Mouse (Mus musculus): ENCODE results near the gene Alox5ap. TPM values are rescaled to one million over a fixed set of nuclear protein-coding genes. Genes with fewer than 3 reads are reported as not detected.

Gene Alox5ap
- polyA plus RNA-seq, 1 experiment from 2014 or later, result 6.4 TPM

GRCm38 (mm10) chr5:149286021-149286420, 21.5 kb downstream of the Alox5ap start:
- WGBS (ENCODE audit: insufficient replicate concordance), result 59% methylated on average over 7 of the region's 7 CpGs
- H3K36me3 ChIP-seq (ENCODE audit: control insufficient read depth, insufficient read depth, low read length), result no peaks in the 10 kb centered on the region
- no peak for ATAC-seq (replicated peaks; ENCODE audit: insufficient number of reproducible peaks, low FRiP score, low TSS enrichment)
- H3K4me2 ChIP-seq, result no peak overlapping the region
- no peaks in the 10 kb centered on the region for H3K4me1 ChIP-seq (ENCODE audit: control insufficient read depth, insufficient read depth, low read length)
- H3K9me3 ChIP-seq (replicated peaks; ENCODE audit: control insufficient read depth, low read length), result peaks cover 5% of the 10 kb centered on the region; the same call in 1 of the 2 replicates
- H3K4me3 ChIP-seq (ENCODE audit: low read depth, low read length), result no peak overlapping the region
- no peak overlapping the region for H3K27ac ChIP-seq (ENCODE audit: low read depth, low read length)
- H3K9ac ChIP-seq (ENCODE audit: low read depth, low read length), result no peak overlapping the region
- no peaks in the 10 kb centered on the region; the same call in 1 of the 2 replicates for H3K27me3 ChIP-seq (ENCODE audit: control insufficient read depth, insufficient read depth, low read length)

GRCm38 (mm10) chr5:149287148-149288038, 22.8 kb downstream of the Alox5ap start:
- Histone ChIP-seq H3K9me3 (replicated peaks; ENCODE audit: control insufficient read depth, low read length) (0 out of 2 replicates have a peak, but pooled peaks cover 2% of the 10 kb centered on the region), H3K27ac (ENCODE audit: low read depth, low read length) (no peak overlapping the region), H3K4me1 (ENCODE audit: control insufficient read depth, insufficient read depth, low read length) (no peaks in the 10 kb centered on the region), H3K27me3 (ENCODE audit: control insufficient read depth, insufficient read depth, low read length) (no peaks in the 10 kb centered on the region; the same call in 1 of the 2 replicates), H3K9ac (ENCODE audit: low read depth, low read length) (peak overlapping the region; percentile 62; the same call in 1 of the 2 replicates), H3K4me3 (ENCODE audit: low read depth, low read length) (peak overlapping the region; percentile 42), H3K4me2 (peak overlapping the region; percentile 74), H3K36me3 (ENCODE audit: control insufficient read depth, insufficient read depth, low read length) (no peaks in the 10 kb centered on the region)
- no peak for ATAC-seq (replicated peaks; ENCODE audit: insufficient number of reproducible peaks, low FRiP score, low TSS enrichment)
- WGBS (ENCODE audit: insufficient replicate concordance), result 26% methylated on average over 41 of the region's 41 CpGs

GRCm38 (mm10) chr5:149291266-149291665, 26.7 kb downstream of the Alox5ap start:
- Histone ChIP-seq H3K27me3 (ENCODE audit: control insufficient read depth, insufficient read depth, low read length) (no peaks in the 10 kb centered on the region; the same call in 1 of the 2 replicates), H3K27ac (ENCODE audit: low read depth, low read length) (no peak overlapping the region), H3K9ac (ENCODE audit: low read depth, low read length) (no peak overlapping the region), H3K4me3 (ENCODE audit: low read depth, low read length) (no peak overlapping the region), H3K4me2 (no peak overlapping the region), H3K4me1 (ENCODE audit: control insufficient read depth, insufficient read depth, low read length) (no peaks in the 10 kb centered on the region), H3K36me3 (ENCODE audit: control insufficient read depth, insufficient read depth, low read length) (no peaks in the 10 kb centered on the region), H3K9me3 (replicated peaks; ENCODE audit: control insufficient read depth, low read length) (no peaks in the 10 kb centered on the region)
- WGBS (ENCODE audit: insufficient replicate concordance), result 81% methylated on average over 5 of the region's 5 CpGs
- ATAC-seq (replicated peaks; ENCODE audit: insufficient number of reproducible peaks, low FRiP score, low TSS enrichment), result no peak

- WGBS (ENCODE audit: insufficient replicate concordance), result 84% methylated on average over 4 of the region's 4 CpGs
- Histone ChIP-seq H3K4me2 (no peak overlapping the region), H3K27me3 (ENCODE audit: control insufficient read depth, insufficient read depth, low read length) (no peaks in the 10 kb centered on the region; the same call in 1 of the 2 replicates), H3K4me3 (ENCODE audit: low read depth, low read length) (no peak overlapping the region), H3K27ac (ENCODE audit: low read depth, low read length) (no peak overlapping the region), H3K4me1 (ENCODE audit: control insufficient read depth, insufficient read depth, low read length) (no peaks in the 10 kb centered on the region), H3K36me3 (ENCODE audit: control insufficient read depth, insufficient read depth, low read length) (no peaks in the 10 kb centered on the region), H3K9me3 (replicated peaks; ENCODE audit: control insufficient read depth, low read length) (peaks cover 3% of the 10 kb centered on the region; the same call in 1 of the 2 replicates), H3K9ac (ENCODE audit: low read depth, low read length) (no peak overlapping the region)
- ATAC-seq (replicated peaks; ENCODE audit: insufficient number of reproducible peaks, low FRiP score, low TSS enrichment), result no peak
Measured at GRCm38 (mm10) chr5:149293071-149293470, 28.5 kb downstream of the Alox5ap start.

- no peak overlapping the region for H3K9ac ChIP-seq (ENCODE audit: low read depth, low read length)
- H3K36me3 ChIP-seq (ENCODE audit: control insufficient read depth, insufficient read depth, low read length), result no peaks in the 10 kb centered on the region
- no peaks in the 10 kb centered on the region for H3K27me3 ChIP-seq (ENCODE audit: control insufficient read depth, insufficient read depth, low read length)
- no peak overlapping the region for H3K4me3 ChIP-seq (ENCODE audit: low read depth, low read length)
- H3K9me3 ChIP-seq (replicated peaks; ENCODE audit: control insufficient read depth, low read length), result peaks cover 3% of the 10 kb centered on the region; the same call in 1 of the 2 replicates
- H3K4me1 ChIP-seq (ENCODE audit: control insufficient read depth, insufficient read depth, low read length), result no peaks in the 10 kb centered on the region
- no peak for ATAC-seq (replicated peaks; ENCODE audit: insufficient number of reproducible peaks, low FRiP score, low TSS enrichment)
- H3K27ac ChIP-seq (ENCODE audit: low read depth, low read length), result no peak overlapping the region
- WGBS (ENCODE audit: insufficient replicate concordance), result 66% methylated on average over 6 of the region's 6 CpGs
- no peak overlapping the region for H3K4me2 ChIP-seq
Measured at GRCm38 (mm10) chr5:149296808-149297207, 32.2 kb downstream of the Alox5ap start.

GRCm38 (mm10) chr5:149297464-149297863, 32.9 kb downstream of the Alox5ap start:
- 51% methylated on average over 2 of the region's 2 CpGs for WGBS (ENCODE audit: insufficient replicate concordance)
- Histone ChIP-seq H3K36me3 (ENCODE audit: control insufficient read depth, insufficient read depth, low read length) (no peaks in the 10 kb centered on the region), H3K9me3 (replicated peaks; ENCODE audit: control insufficient read depth, low read length) (peaks cover 3% of the 10 kb centered on the region; the same call in 1 of the 2 replicates), H3K4me2 (no peak overlapping the region), H3K4me3 (ENCODE audit: low read depth, low read length) (no peak overlapping the region), H3K9ac (ENCODE audit: low read depth, low read length) (no peak overlapping the region), H3K27me3 (ENCODE audit: control insufficient read depth, insufficient read depth, low read length) (no peaks in the 10 kb centered on the region), H3K4me1 (ENCODE audit: control insufficient read depth, insufficient read depth, low read length) (no peaks in the 10 kb centered on the region), H3K27ac (ENCODE audit: low read depth, low read length) (no peak overlapping the region)
- no peak for ATAC-seq (replicated peaks; ENCODE audit: insufficient number of reproducible peaks, low FRiP score, low TSS enrichment)

GRCm38 (mm10) chr5:149298234-149298633, 33.7 kb downstream of the Alox5ap start:
- Histone ChIP-seq H3K9ac (ENCODE audit: low read depth, low read length) (no peak overlapping the region), H3K4me1 (ENCODE audit: control insufficient read depth, insufficient read depth, low read length) (no peaks in the 10 kb centered on the region), H3K36me3 (ENCODE audit: control insufficient read depth, insufficient read depth, low read length) (no peaks in the 10 kb centered on the region), H3K9me3 (replicated peaks; ENCODE audit: control insufficient read depth, low read length) (peaks cover 3% of the 10 kb centered on the region; the same call in 1 of the 2 replicates), H3K4me3 (ENCODE audit: low read depth, low read length) (no peak overlapping the region), H3K27me3 (ENCODE audit: control insufficient read depth, insufficient read depth, low read length) (no peaks in the 10 kb centered on the region), H3K27ac (ENCODE audit: low read depth, low read length) (no peak overlapping the region), H3K4me2 (no peak overlapping the region)
- no peak for ATAC-seq (replicated peaks; ENCODE audit: insufficient number of reproducible peaks, low FRiP score, low TSS enrichment)
- WGBS (ENCODE audit: insufficient replicate concordance), result 60% methylated on average over 4 of the region's 4 CpGs

- no peaks in the 10 kb centered on the region; the same call in 1 of the 2 replicates for H3K9me3 ChIP-seq (replicated peaks; ENCODE audit: control insufficient read depth, low read length)
- no peak overlapping the region for H3K27ac ChIP-seq (ENCODE audit: low read depth, low read length)
- H3K4me1 ChIP-seq (ENCODE audit: control insufficient read depth, insufficient read depth, low read length), result peaks cover 11% of the 10 kb centered on the region
- ATAC-seq (replicated peaks; ENCODE audit: insufficient number of reproducible peaks, low FRiP score, low TSS enrichment), result no peak
- WGBS (ENCODE audit: insufficient replicate concordance), result 38% methylated on average over 23 of the region's 23 CpGs
- no peak overlapping the region for H3K4me3 ChIP-seq (ENCODE audit: low read depth, low read length)
- H3K36me3 ChIP-seq (ENCODE audit: control insufficient read depth, insufficient read depth, low read length), result no peaks in the 10 kb centered on the region
- no peaks in the 10 kb centered on the region for H3K27me3 ChIP-seq (ENCODE audit: control insufficient read depth, insufficient read depth, low read length)
- no peak overlapping the region for H3K9ac ChIP-seq (ENCODE audit: low read depth, low read length)
- peak overlapping the region; percentile 37 for H3K4me2 ChIP-seq
Measured at GRCm38 (mm10) chr5:149312884-149313652, 48.5 kb downstream of the Alox5ap start.

Measured in heart, embryonic 11.5 days (tissue).